In genomic region chr5:43948748-43949275, GRCm38 (mm10) we compare ENCODE assay signal across 8 mouse cellular contexts. TPM values are rescaled to one million over a fixed set of nuclear protein-coding genes. Genes with fewer than 3 reads are reported as not detected.
A peak's percentile ranks its signal among the peaks of the same experiment; 100 is the strongest.
DNase-seq lines count a peak whose midpoint lies in the region; ATAC-seq and TF ChIP-seq lines count a peak whose summit lies in the region.

No protein-coding gene starts in this region.

- intact Hi-C loops in heart, adult 2 months (cut with DNase I) = no loop called here

- TF ChIP-seq POLR2A in heart, adult 2 months (IDR thresholded peaks at IDR 0.05; ENCODE audit: insufficient read depth, low read depth, low read length) = no peak
- TF ChIP-seq POLR2A in lung, adult 2 months (IDR thresholded peaks at IDR 0.05; ENCODE audit: borderline replicate concordance, extremely low read depth, low read depth, low read length) = no peak

- peak overlapping the region; percentile 46 for H3K9ac ChIP-seq in heart, adult 2 months (ENCODE audit: low read depth, low read length)
- no peak overlapping the region for H3K9ac ChIP-seq in neural tube, embryonic 15.5 days (replicated peaks)

- 5% methylated on average over 8 of the region's 8 CpGs for WGBS in heart, adult 2 months
- 2% methylated on average over 8 of the region's 8 CpGs for WGBS in lung, adult 2 months
- 4% methylated on average over 8 of the region's 8 CpGs for WGBS in neural tube, embryonic 15.5 days

- TF ChIP-seq CTCF in heart, adult 2 months (IDR thresholded peaks at IDR 0.05) = no peak
- no peak for TF ChIP-seq CTCF in lung, adult 2 months (IDR thresholded peaks at IDR 0.05; ENCODE audit: insufficient read depth, low read length)

- H3K36me3 ChIP-seq in heart, adult 2 months (ENCODE audit: control insufficient read depth, insufficient read depth, low read length) = no peaks in the 10 kb centered on the region
- no peaks in the 10 kb centered on the region for H3K36me3 ChIP-seq in neural tube, embryonic 15.5 days

- TF ChIP-seq EP300 in heart, adult 2 months (IDR thresholded peaks at IDR 0.05; ENCODE audit: insufficient read depth, low read depth, low read length) = no peak

- peaks cover 9% of the 10 kb centered on the region; the same call in 1 of the 2 replicates for H3K4me1 ChIP-seq in brown adipose tissue, adult 24 weeks (ENCODE audit: control insufficient read depth, insufficient read depth, insufficient read length, low read length)
- peaks cover 2% of the 10 kb centered on the region; the same call in 1 of the 2 replicates for H3K4me1 ChIP-seq in heart, adult 2 months (ENCODE audit: control insufficient read depth, insufficient read depth, low read length)
- H3K4me1 ChIP-seq in lung, adult 2 months (ENCODE audit: control insufficient read depth, insufficient read depth, low read length) = peaks cover 4% of the 10 kb centered on the region; the same call in 1 of the 2 replicates
- H3K4me1 ChIP-seq in neural tube, embryonic 15.5 days = peaks cover 17% of the 10 kb centered on the region

- peak overlapping the region; percentile 37 for H3K4me3 ChIP-seq in brown adipose tissue, adult 24 weeks (ENCODE audit: insufficient read depth, low read depth, low read length)
- H3K4me3 ChIP-seq in heart, adult 2 months = peak overlapping the region; percentile 19; the same call in 1 of the 2 replicates
- H3K4me3 ChIP-seq in lung, adult 2 months (replicated peaks; ENCODE audit: extremely low read depth, low read depth, low read length) = no peak overlapping the region
- H3K4me3 ChIP-seq in neural tube, embryonic 15.5 days (replicated peaks) = 0 out of 2 replicates have a peak overlapping the region, but pooled peaks have one; percentile 38

- ATAC-seq in frontal cortex, adult (ENCODE audit: low TSS enrichment) = peak; percentile 20; the same call in 1 of the 2 replicates
- ATAC-seq in neural tube, embryonic 15.5 days (ENCODE audit: low FRiP score) = peak; percentile 40; the same call in 1 of the 2 replicates
- ATAC-seq in erythroid progenitor cell, adult 5-6 weeks (replicated peaks; ENCODE audit: low FRiP score, poor library complexity, severe bottlenecking) = no peak

- H3K4me2 ChIP-seq in neural tube, embryonic 15.5 days = peak overlapping the region; percentile 82

- no peaks in the 10 kb centered on the region for H3K27me3 ChIP-seq in heart, adult 2 months (ENCODE audit: control insufficient read depth, insufficient read depth, low read length)
- H3K27me3 ChIP-seq in neural tube, embryonic 15.5 days (replicated peaks) = no peaks in the 10 kb centered on the region

- no peak for DNase-seq in frontal cortex, postnatal 14 days (ENCODE audit: low spot score in 2 of 2)
- peak; percentile 37 to 45 for DNase-seq in heart, adult 2 months
- peak; percentile 19 for DNase-seq in kidney, adult 11 months
- peak; percentile 54 for DNase-seq in lung, adult 2 months

- H3K27ac ChIP-seq in brown adipose tissue, adult 24 weeks (replicated peaks; ENCODE audit: low read depth, low read length) = peak overlapping the region; percentile 25; the same call in 1 of the 2 replicates
- H3K27ac ChIP-seq in heart, adult 2 months = peak overlapping the region; percentile 38; the same call in 1 of the 2 replicates
- no peak overlapping the region for H3K27ac ChIP-seq in neural tube, embryonic 15.5 days (replicated peaks)

- no peaks in the 10 kb centered on the region for H3K9me3 ChIP-seq in neural tube, embryonic 15.5 days (replicated peaks)

- no peaks in the 10 kb centered on the region for H3K79me2 ChIP-seq in heart, adult 2 months (replicated peaks; ENCODE audit: control insufficient read depth, insufficient read depth, low read length)

RNA-seq across cellular contexts. Expression of gene Fgfbp1, which starts 32.8 kb away (rescaled TPM):
- polyA plus RNA-seq in brown adipose tissue, adult 24 weeks (2012; ENCODE audit: insufficient read depth, insufficient read length, missing spikeins) = 0.92 TPM in 1 of 2 replicates, not detected in the other
- not detected for total RNA-seq in heart, adult 2 months (2021)
- polyA plus RNA-seq in heart, adult 2 months (2012; rRNA removed) = 0.16 and 0.44 TPM in 2 replicates
- 10.3 and 18.4 TPM in 2 replicates for polyA plus RNA-seq in lung, adult 2 months (2012; rRNA removed)
- polyA plus RNA-seq in neural tube, embryonic 15.5 days (2015; fragmentation: Nextera tagmentation; extraction: Ambion mirVana) = 6.9 and 16.0 TPM in 2 replicates
- total RNA-seq in erythroid progenitor cell, adult 5-6 weeks (2015; ENCODE audit: low replicate concordance) = not detected in 2 replicates
- total RNA-seq in erythroid progenitor cell, adult 5-6 weeks (2017; ENCODE audit: low replicate concordance) = not detected in 2 replicates

RNA-seq across cellular contexts. Expression of gene Gm7879, which starts 35.9 kb away (rescaled TPM):
- not detected in 2 replicates for polyA plus RNA-seq in brown adipose tissue, adult 24 weeks (2012; ENCODE audit: insufficient read depth, insufficient read length, missing spikeins)
- total RNA-seq in heart, adult 2 months (2021) = 1 to 10 TPM; 6.4 to 8.6 TPM
- polyA plus RNA-seq in heart, adult 2 months (2012; rRNA removed) = 0.45 and 0.76 TPM in 2 replicates
- polyA plus RNA-seq in lung, adult 2 months (2012; rRNA removed) = 0.34 TPM in 1 of 2 replicates, not detected in the other
- 0.46 and 0.72 TPM in 2 replicates for polyA plus RNA-seq in neural tube, embryonic 15.5 days (2015; fragmentation: Nextera tagmentation; extraction: Ambion mirVana)
- 2.2 TPM in 1 of 2 replicates, not detected in the other for total RNA-seq in erythroid progenitor cell, adult 5-6 weeks (2015; ENCODE audit: low replicate concordance)
- 0.53 TPM in 1 of 2 replicates, not detected in the other for total RNA-seq in erythroid progenitor cell, adult 5-6 weeks (2017; ENCODE audit: low replicate concordance)

Comparison
In these comparisons a context has a peak if more than half of its experiments do, and no peak if none do; other contexts are left out.
1. DNase-seq: peak in heart, adult 2 months (2 of 2), kidney, adult 11 months (single experiment) and lung, adult 2 months (single experiment); none in frontal cortex, postnatal 14 days (0 of 2).